Mouse (Mus musculus) lung, postnatal 10 days (tissue): Measurements from ENCODE around the gene Clta.

Experiments
- DNase-seq: peaks from one replicate; pipeline ENCODE4 v3.0.0; 2021

Gene Clta

GRCm38 (mm10) chr4:44074422-44074821, 70.2 kb downstream of the Clta start:
- DNase-seq = no peak

DNA sequence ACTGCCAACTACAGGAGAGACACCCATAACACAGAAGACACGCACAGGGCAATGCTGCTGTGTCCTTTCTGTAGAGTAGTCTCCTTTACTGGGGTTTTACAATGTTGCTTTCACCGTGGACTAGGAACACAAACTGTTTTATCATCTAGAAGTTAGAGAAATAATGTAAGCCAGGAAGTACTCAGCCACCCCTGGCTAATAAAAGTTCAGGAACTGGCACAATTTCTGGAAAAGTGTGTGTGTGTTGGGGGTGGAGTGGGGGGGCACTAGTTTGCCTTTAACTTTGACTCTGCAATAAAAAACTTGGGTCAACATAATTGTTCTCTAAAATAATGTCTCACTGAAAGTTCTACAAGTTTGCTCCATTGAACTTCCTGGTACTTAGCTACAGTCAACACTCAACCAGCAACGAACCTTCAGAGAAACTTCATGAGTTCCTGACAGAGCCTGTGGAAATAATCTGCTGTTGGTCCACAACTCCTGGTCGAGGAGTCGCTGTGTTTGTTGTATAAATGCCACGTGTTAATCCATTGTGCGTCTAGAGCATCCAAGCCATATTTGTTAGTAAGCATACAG, 74.2 kb downstream of the Clta start:
- DNase-seq = no peak
